Mouse (Mus musculus): ENCODE data around the gene Rassf7. TPM values are rescaled to one million over a fixed set of nuclear protein-coding genes. Genes with fewer than 3 reads are reported as not detected.
A peak's percentile ranks its signal among the peaks of the same experiment; 100 is the strongest.

The Rassf7 gene
- polyA plus RNA-seq, 1 experiment, result 5.5 TPM

- H3K4me3 ChIP-seq (replicated peaks; ENCODE audit: insufficient read depth, low read depth, low read length), result no peak overlapping the region
- no peaks in the 10 kb centered on the region for H3K4me1 ChIP-seq (ENCODE audit: control insufficient read depth, insufficient read depth, low read length)
- H3K27me3 ChIP-seq (ENCODE audit: control insufficient read depth, insufficient read depth, low read length), result no peaks in the 10 kb centered on the region
- TF ChIP-seq POLR2A (IDR thresholded peaks at IDR 0.05; ENCODE audit: borderline replicate concordance, insufficient read depth, low read length) (no peak), CTCF (IDR thresholded peaks at IDR 0.05; ENCODE audit: borderline replicate concordance, insufficient read depth, low read depth, low read length) (no peak)
- DNase-seq, result no peak
- no peak overlapping the region for H3K27ac ChIP-seq (ENCODE audit: insufficient read depth, low read length)
- WGBS, result 84% methylated on average over 13 of the region's 13 CpGs
These were observed 48.0 kb downstream of the Rassf7 start for GRCm38 (mm10) chr7:141263640-141264039.

- no peak for DNase-seq
- H3K27ac ChIP-seq (ENCODE audit: insufficient read depth, low read length), result no peak overlapping the region
- H3K27me3 ChIP-seq (ENCODE audit: control insufficient read depth, insufficient read depth, low read length), result no peaks in the 10 kb centered on the region
- TF ChIP-seq CTCF (IDR thresholded peaks at IDR 0.05; ENCODE audit: borderline replicate concordance, insufficient read depth, low read depth, low read length), result no peak
- TF ChIP-seq POLR2A (IDR thresholded peaks at IDR 0.05; ENCODE audit: borderline replicate concordance, insufficient read depth, low read length), result no peak
- H3K4me1 ChIP-seq (ENCODE audit: control insufficient read depth, insufficient read depth, low read length), result no peaks in the 10 kb centered on the region
- 69% methylated on average over 11 of the region's 11 CpGs for WGBS
- no peak overlapping the region for H3K4me3 ChIP-seq (replicated peaks; ENCODE audit: insufficient read depth, low read depth, low read length)
These were observed 48.5 kb downstream of the Rassf7 start for GRCm38 (mm10) chr7:141264041-141264700.

GRCm38 (mm10) chr7:141264761-141265410, 49.2 kb downstream of the Rassf7 start:
- 37% methylated on average over 12 of the region's 12 CpGs for WGBS
- Histone ChIP-seq H3K4me3 (replicated peaks; ENCODE audit: insufficient read depth, low read depth, low read length) (no peak overlapping the region), H3K27ac (ENCODE audit: insufficient read depth, low read length) (no peak overlapping the region), H3K4me1 (ENCODE audit: control insufficient read depth, insufficient read depth, low read length) (no peaks in the 10 kb centered on the region), H3K27me3 (ENCODE audit: control insufficient read depth, insufficient read depth, low read length) (no peaks in the 10 kb centered on the region)
- TF ChIP-seq CTCF (IDR thresholded peaks at IDR 0.05; ENCODE audit: borderline replicate concordance, insufficient read depth, low read depth, low read length) (peak; percentile 52), POLR2A (IDR thresholded peaks at IDR 0.05; ENCODE audit: borderline replicate concordance, insufficient read depth, low read length) (no peak)
- no peak for DNase-seq

GRCm38 (mm10) chr7:141265411-141265738, 49.7 kb downstream of the Rassf7 start:
- Histone ChIP-seq H3K27ac (ENCODE audit: insufficient read depth, low read length) (no peak overlapping the region), H3K4me3 (replicated peaks; ENCODE audit: insufficient read depth, low read depth, low read length) (no peak overlapping the region), H3K4me1 (ENCODE audit: control insufficient read depth, insufficient read depth, low read length) (no peaks in the 10 kb centered on the region), H3K27me3 (ENCODE audit: control insufficient read depth, insufficient read depth, low read length) (no peaks in the 10 kb centered on the region)
- no peak for TF ChIP-seq POLR2A (IDR thresholded peaks at IDR 0.05; ENCODE audit: borderline replicate concordance, insufficient read depth, low read length)
- no peak for TF ChIP-seq CTCF (IDR thresholded peaks at IDR 0.05; ENCODE audit: borderline replicate concordance, insufficient read depth, low read depth, low read length)
- DNase-seq, result no peak
- WGBS, result 29% methylated on average over 11 of the region's 11 CpGs

- no peak within 1 kb of the TSS for H3K27ac ChIP-seq (ENCODE audit: insufficient read depth, low read length)
- peak in 1 of 2 experiments; percentile 47 for DNase-seq
- WGBS, result 10% methylated on average over 25 of the region's 25 CpGs
These were observed 50.3 kb downstream of the Rassf7 start, which contains the start of gene Irf7 for GRCm38 (mm10) chr7:141265739-141266561. Gene Irf7, minus strand, starts transcription at chr7:141266481.

More at GRCm38 (mm10) chr7:141265739-141266561, 50.3 kb downstream of the Rassf7 start, which contains the start of gene Irf7:
- TF ChIP-seq POLR2A (IDR thresholded peaks at IDR 0.05; ENCODE audit: borderline replicate concordance, insufficient read depth, low read length), result no peak
- TF ChIP-seq CTCF (IDR thresholded peaks at IDR 0.05; ENCODE audit: borderline replicate concordance, insufficient read depth, low read depth, low read length), result no peak
- Histone ChIP-seq H3K4me1 (ENCODE audit: control insufficient read depth, insufficient read depth, low read length) (no peaks in the 10 kb centered on the region), H3K4me3 (replicated peaks; ENCODE audit: insufficient read depth, low read depth, low read length) (peak within 1 kb of the TSS; percentile 72), H3K27me3 (ENCODE audit: control insufficient read depth, insufficient read depth, low read length) (no peaks in the 10 kb centered on the region)

Other genes with a start within 250 kb of the Rassf7 start
- 19.9 and 20.0 TPM in 2 replicates for gene Ifitm1, start 248.6 kb upstream of the Rassf7 start, polyA plus RNA-seq (2012; rRNA removed)
- 44.4 and 47.9 TPM in 2 replicates for gene Ifitm3, start 205.1 kb upstream of the Rassf7 start, polyA plus RNA-seq (2012; rRNA removed)
- gene Ifitm6, start 197.9 kb upstream of the Rassf7 start, polyA plus RNA-seq (2012; rRNA removed), result 0.56 and 0.87 TPM in 2 replicates
- not detected in 2 replicates for gene Gm17387, start 186.7 kb upstream of the Rassf7 start, polyA plus RNA-seq (2012; rRNA removed)
- 79.0 and 90.6 TPM in 2 replicates for gene B4galnt4, start 154.8 kb upstream of the Rassf7 start, polyA plus RNA-seq (2012; rRNA removed)
- 9.6 and 11.2 TPM in 2 replicates for gene Pkp3, start 137.6 kb upstream of the Rassf7 start, polyA plus RNA-seq (2012; rRNA removed)
- gene Sigirr, start 115.3 kb upstream of the Rassf7 start, polyA plus RNA-seq (2012; rRNA removed), result 2.8 and 4.1 TPM in 2 replicates
- gene Ano9, start 98.1 kb upstream of the Rassf7 start, polyA plus RNA-seq (2012; rRNA removed), result 0.08 TPM in 1 of 2 replicates, not detected in the other
- 62.4 and 64.2 TPM in 2 replicates for gene Ptdss2, start 93.5 kb upstream of the Rassf7 start, polyA plus RNA-seq (2012; rRNA removed)
- gene Rnh1, start 43.0 kb upstream of the Rassf7 start, polyA plus RNA-seq (2012; rRNA removed), result 66.9 and 67.4 TPM in 2 replicates
- 169 and 186 TPM in 2 replicates for gene Hras, start 21.9 kb upstream of the Rassf7 start, polyA plus RNA-seq (2012; rRNA removed)
- 5.6 and 6.3 TPM in 2 replicates for gene Lrrc56, start 21.7 kb upstream of the Rassf7 start, polyA plus RNA-seq (2012; rRNA removed)
- gene Lmntd2, start 1.8 kb upstream of the Rassf7 start, polyA plus RNA-seq (2012; rRNA removed), result 0.19 and 0.26 TPM in 2 replicates
- gene Phrf1, start 12.9 kb downstream of the Rassf7 start, polyA plus RNA-seq (2012; rRNA removed), result 31.2 and 32.0 TPM in 2 replicates
- 4.7 and 5.6 TPM in 2 replicates for gene Irf7, start 50.6 kb downstream of the Rassf7 start, polyA plus RNA-seq (2012; rRNA removed)
- gene Cdhr5, start 60.9 kb downstream of the Rassf7 start, polyA plus RNA-seq (2012; rRNA removed), result 0.07 TPM in 1 of 2 replicates, not detected in the other
- gene Sct, start 63.3 kb downstream of the Rassf7 start, polyA plus RNA-seq (2012; rRNA removed), result 0.70 and 1.0 TPM in 2 replicates
- gene Drd4, start 76.1 kb downstream of the Rassf7 start, polyA plus RNA-seq (2012; rRNA removed), result 0.49 and 0.76 TPM in 2 replicates
- 47.5 and 49.3 TPM in 2 replicates for gene Deaf1, start 111.8 kb downstream of the Rassf7 start, polyA plus RNA-seq (2012; rRNA removed)
- gene Tmem80, start 111.9 kb downstream of the Rassf7 start, polyA plus RNA-seq (2012; rRNA removed), result 66.7 and 68.3 TPM in 2 replicates
- 77.3 and 90.4 TPM in 2 replicates for gene Eps8l2, start 123.0 kb downstream of the Rassf7 start, polyA plus RNA-seq (2012; rRNA removed)
- 222 and 232 TPM in 2 replicates for gene Taldo1, start 176.3 kb downstream of the Rassf7 start, polyA plus RNA-seq (2012; rRNA removed)
- 48.1 and 49.2 TPM in 2 replicates for gene Gatd1, start 198.3 kb downstream of the Rassf7 start, polyA plus RNA-seq (2012; rRNA removed)
- 375 and 402 TPM in 2 replicates for gene Cend1, start 213.6 kb downstream of the Rassf7 start, polyA plus RNA-seq (2012; rRNA removed)
- 328 and 384 TPM in 2 replicates for gene Slc25a22, start 222.0 kb downstream of the Rassf7 start, polyA plus RNA-seq (2012; rRNA removed)
- gene Pidd1, start 228.2 kb downstream of the Rassf7 start, polyA plus RNA-seq (2012; rRNA removed), result 3.2 and 4.4 TPM in 2 replicates
- gene Rplp2, start 231.5 kb downstream of the Rassf7 start, polyA plus RNA-seq (2012; rRNA removed), result 481 and 571 TPM in 2 replicates
- 46.8 and 51.3 TPM in 2 replicates for gene Pnpla2, start 239.3 kb downstream of the Rassf7 start, polyA plus RNA-seq (2012; rRNA removed)
- gene Cracr2b, start 245.2 kb downstream of the Rassf7 start, polyA plus RNA-seq (2012; rRNA removed), result 8.3 and 10.1 TPM in 2 replicates

Data from cerebellum, adult 2 months (tissue).